Mouse (Mus musculus) brain, adult 2 months (tissue): ENCODE data around the gene Eya4.

Experiments
- DNase-seq: peaks from one replicate; pipeline ENCODE4 v3.0.0; 2011; ENCODE audit warnings: low read depth, low spot score

The Eya4 gene

GRCm38 (mm10) chr10:23233425-23233824, 117.2 kb downstream of the Eya4 start:
- no peak for DNase-seq

- no peak for DNase-seq
Observed at GRCm38 (mm10) chr10:23230863-23231262, 119.7 kb downstream of the Eya4 start.

GRCm38 (mm10) chr10:23223336-23223735, 127.2 kb downstream of the Eya4 start:
- peak; percentile 7 for DNase-seq

DNA sequence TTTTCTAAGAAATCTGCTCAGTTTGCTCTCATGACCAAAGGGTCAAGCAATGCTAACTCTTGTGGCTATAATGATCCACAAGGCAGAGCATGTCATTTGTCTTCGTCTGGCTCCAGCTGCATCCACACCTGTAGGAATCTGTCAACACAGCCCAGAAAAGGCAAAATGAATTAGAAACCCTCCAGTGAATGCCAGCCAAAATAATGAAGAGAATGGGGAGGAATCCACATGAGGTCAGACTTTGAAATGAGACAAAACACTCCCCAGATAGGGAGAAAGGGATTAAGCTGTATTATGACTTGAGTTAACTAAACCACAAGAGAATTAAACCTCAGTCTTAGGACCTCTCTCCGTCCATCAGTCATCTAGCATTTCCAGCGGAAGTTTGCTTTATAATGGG, 130.2 kb downstream of the Eya4 start:
- no peak for DNase-seq

DNA sequence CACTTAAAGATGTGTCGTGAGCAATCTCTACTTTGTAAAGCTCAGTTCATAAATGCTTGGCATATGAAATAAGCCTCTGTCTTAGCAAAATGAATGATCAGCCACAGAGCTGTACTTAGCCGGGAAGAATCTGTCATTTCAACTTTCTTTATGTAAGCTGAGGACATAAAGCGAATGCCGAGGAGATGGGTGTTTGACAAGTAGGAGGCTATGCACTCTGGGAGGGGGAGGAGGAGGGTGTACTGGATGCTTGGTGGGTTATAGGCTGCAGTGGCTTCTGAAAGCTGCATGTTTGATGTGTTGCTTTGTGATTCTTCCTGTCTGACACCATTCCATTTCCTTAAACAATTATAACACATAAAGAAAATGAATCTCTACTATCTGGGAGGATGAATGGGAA, 133.8 kb downstream of the Eya4 start:
- DNase-seq = no peak

DNA sequence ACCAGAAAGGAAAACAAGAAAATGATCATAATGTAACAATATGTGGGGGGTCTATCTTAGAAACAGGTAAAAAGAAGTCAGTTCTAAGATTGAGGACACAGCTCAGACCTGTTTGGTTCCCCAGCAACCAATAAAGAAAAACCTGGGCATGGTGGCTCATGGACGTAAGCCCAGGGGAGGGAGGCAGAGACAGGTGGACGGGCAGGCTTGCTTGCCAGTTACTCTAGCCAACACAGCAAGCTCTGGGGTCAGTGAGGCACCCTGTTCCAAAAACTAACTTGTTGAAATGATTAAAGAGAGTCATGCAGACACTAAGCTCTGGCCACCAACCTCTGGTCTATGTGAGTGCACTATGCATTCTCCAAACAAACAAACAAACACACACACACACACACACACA, 139.2 kb downstream of the Eya4 start:
- no peak for DNase-seq

DNA sequence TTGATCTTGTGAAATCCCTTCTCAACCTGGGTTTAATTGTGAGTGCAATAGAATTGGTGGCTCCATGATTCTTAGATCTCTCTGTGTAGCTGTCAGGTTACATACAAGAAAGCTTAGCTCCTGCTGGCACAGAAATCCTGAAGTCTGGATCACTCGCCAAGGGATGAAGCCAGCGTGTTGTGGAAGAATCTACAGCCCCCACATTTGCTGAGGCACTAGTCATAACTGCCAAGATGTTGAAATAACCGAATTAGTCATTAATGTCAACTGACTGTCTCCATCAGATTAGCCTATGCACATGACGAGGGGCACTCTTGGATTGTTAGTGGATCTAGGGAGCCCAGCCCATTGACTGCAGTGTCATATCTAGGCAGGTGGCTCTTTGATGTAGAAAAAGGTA, 146.7 kb downstream of the Eya4 start:
- peak; percentile 69 for DNase-seq

DNA sequence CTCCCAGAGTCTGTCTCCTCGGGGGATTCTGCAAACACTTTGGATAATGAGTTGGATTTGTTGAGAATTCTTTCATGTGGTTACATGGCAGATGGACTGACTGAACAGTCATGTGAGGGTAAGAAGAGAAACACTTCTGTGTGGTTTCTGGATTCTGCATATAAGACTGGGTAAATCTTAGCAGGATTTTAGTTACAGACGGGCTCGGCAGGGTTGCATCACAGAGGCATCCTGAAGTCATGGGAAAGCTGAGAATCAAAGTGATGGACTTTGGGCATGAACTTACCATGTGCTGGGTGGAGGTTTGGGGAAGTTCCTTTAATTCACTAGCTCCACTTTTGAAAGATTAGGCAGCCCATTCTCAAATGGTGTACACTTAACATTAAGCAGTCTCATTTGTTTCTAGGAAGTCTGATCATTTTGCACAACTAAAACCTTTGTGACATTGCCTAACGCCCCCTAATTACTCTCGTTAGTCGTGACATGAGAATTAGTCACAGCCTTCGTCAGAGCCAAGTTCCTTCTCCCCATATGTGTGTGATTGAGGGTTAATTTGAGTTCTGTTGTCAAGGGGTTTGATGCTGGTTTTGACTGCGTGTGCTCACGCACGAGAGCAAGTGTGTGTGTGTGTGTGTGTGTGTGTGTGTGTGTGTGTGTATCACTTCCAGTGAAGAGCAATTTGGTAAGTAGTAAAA, 147.3 kb downstream of the Eya4 start:
- DNase-seq = peak; percentile 36

DNA sequence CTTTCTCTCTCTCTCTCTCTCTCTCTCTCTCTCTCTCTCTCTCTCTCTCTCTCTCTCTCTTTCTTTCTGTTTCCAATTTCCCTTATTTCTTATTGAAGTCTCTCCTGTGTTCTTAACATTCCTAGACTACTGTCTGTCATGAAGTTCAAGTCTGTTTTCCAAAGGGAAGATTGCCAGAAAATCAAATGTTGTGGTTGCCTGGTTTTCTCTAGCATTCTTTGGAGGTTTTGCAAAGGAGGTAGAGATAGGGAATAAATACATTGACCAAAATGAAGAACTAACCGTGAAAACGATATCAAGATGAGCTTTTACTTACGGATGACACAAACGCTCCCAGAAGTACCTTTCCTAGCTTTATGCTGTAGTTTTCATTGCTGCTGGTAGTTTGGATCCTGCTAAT, 148.0 kb downstream of the Eya4 start:
- no peak for DNase-seq

GRCm38 (mm10) chr10:23198251-23198650, 152.3 kb downstream of the Eya4 start:
- no peak for DNase-seq

DNA sequence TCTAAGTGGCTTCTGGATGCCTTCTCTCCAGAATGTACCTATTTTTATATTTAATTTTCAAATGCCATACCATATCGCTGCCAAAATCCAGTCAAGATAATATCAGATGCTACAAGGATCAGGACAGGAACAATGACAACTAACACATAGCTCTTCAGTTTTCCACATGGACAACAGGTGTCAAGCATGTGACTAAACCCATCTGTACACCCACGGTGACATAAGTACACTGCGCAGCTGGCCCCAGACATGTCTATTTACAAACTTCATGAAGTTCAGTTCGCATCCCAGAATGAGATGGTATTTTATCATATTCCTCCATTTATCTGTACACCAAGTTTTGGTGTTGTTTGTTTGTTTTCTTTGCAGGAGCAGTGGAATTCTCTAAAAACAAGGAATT, 154.2 kb downstream of the Eya4 start:
- no peak for DNase-seq

DNA sequence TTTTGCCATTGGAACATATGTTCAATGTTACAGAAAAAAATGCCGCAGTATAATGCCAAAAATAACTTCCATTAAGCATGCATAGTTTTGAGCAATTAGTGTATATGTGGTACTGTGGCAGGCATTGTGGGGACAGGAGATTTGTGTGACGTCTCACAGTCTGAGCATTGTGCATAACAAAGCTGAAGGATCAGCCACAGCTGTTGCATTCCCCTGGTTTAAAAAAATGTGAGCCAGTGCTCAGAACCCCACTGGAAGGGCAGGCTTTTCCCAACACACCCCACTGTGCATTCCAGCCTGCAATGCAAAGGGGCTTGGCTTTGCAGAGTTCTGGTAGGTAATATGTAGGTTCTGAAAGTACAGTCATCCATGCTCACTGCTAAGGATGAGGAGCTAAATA, 155.2 kb downstream of the Eya4 start:
- DNase-seq = no peak

DNA sequence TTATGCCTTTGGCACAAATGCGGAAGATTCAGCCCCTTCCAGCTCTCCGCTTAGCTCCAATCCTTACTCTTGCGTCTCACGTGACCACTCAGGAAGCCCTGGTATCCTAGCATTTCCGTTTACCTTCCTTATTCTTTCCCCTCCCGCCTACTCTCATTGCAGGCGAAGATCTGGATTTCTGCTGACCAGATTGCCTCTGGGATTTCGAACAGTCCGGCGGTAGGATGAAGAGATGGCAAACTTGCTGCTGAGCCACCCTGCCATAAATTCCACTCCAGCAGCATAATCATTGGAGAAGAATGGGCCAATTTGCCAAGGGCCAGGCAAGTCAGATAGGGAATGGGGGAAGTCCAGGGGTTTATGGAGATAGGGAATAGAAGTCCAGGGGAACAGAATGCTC, 160.8 kb downstream of the Eya4 start:
- DNase-seq = no peak

DNA sequence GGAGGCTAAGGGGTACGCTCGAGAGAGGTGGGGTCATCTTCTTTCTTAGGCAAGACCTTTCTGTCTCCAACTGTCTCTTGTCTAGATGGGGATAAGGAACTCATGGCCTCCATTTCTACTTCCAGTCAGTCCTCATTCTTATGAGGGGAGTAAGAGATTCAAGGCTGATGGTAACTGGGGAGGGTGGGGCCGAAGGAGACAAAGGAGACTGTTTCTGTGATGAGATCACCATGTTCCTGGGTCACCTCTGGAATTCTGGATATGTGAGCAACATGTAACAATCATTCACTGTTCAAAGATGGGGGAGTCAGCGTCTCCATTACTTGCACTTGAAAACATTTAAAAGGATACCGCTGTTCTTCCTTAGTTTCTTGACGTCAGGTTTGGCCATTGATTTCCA, 165.2 kb downstream of the Eya4 start:
- DNase-seq = no peak

GRCm38 (mm10) chr10:23181572-23182493, 168.8 kb downstream of the Eya4 start:
- no peak for DNase-seq

DNA sequence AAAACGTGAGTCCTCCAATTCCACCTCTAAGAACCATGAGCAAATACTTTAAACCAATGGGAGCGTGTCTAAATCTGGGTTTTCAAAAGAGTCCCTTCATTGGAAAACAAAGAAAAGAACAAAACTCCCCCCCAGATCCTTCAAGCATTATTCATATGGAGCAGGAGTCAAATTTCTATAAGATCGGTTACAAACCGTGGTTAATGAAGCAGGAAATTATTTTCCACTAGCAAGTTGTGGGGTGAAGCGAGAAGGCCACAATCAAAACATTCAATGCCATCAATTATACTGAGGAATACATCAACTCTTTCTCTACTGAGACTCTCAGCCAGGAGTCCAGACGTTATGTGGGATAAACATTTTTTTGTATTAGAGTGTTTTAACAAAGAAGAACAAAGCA, 171.3 kb downstream of the Eya4 start:
- no peak for DNase-seq

DNA sequence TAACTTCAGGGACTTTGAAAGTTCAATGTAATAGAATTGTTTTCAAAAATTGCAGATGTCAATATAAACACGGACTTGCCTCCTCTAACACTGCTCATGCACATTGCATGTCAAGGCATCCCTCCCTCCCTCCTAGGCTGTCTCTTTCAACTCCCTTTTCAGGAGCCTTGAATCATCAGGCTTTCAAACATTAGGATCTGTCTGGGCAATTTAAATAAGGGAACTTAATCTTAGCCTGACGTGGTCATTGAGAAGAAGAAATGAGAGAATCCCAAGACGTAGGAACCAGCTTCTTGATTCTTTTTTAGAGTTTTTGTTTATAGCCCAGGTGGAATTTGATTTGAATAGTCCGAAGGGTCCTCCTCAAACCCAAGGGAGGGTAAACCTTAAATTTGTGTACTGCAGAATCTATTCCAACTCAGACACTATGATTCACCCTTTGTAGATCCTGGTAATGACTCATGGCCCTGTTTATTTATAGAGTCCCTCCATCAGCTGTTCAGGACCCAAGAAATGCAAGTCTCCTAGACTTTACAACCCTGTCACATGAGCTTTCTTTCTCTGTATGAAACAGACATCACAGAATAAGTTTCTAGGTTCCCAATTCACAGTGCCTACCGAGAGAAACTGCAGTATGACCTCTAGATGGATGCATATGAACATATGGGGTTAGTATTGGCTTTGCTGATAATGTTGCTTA, 173.1 kb downstream of the Eya4 start:
- peak; percentile 58 for DNase-seq

- no peak for DNase-seq
Observed at GRCm38 (mm10) chr10:23176666-23177346, 173.8 kb downstream of the Eya4 start.

DNA sequence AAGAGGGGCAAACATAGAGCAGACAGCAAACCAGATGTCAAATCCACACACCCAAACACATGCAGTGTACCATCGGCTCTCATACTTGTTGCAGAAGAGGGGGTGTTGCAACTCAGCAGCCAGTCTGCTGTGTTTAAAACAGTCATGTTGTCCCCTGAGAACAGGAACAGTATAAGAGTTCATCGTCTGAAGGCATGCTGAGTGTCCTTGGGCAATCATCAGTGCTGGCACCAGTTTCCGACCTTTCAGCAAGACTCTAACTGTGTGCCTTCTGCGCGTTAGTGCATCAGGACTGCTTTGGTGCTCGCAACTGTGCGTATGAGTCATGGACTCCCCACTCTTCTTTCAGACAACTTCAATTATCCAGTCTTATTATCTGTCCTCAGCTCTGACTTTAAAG, 179.0 kb downstream of the Eya4 start:
- peak; percentile 51 for DNase-seq

- DNase-seq = peak; percentile 11
Observed at GRCm38 (mm10) chr10:23165089-23165642, 185.4 kb downstream of the Eya4 start.

GRCm38 (mm10) chr10:23159844-23160243, 190.7 kb downstream of the Eya4 start:
- DNase-seq = no peak
